Mouse (Mus musculus): ENCODE measurements around the gene Zzef1.

DNA sequence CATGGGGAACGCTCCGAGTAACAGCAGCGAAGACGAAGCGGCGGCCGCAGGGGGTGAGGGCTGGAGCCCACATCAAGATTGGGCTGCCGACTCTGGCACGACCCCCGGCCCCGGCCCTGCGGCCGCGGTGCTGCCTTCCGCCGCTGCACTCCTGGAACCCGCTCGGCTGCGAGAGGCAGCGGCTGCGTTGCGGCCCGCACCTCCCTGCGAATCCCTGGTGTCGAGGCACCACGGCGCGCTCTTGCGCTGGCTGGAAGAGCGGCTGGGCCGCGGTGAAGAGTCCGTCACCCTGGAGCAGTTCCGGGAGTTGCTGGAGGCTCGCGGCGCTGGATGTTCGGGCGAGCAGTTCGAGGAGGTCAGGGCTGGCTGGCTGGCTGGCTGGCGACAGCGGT is 266 bp downstream of the Zzef1 start:
- TF ChIP-seq POLR2A (IDR thresholded peaks at IDR 0.05; ENCODE audit: borderline replicate concordance, low read depth, low read length) (no peak), CTCF (IDR thresholded peaks at IDR 0.05; ENCODE audit: low read depth, low read length) (no peak)
